Mouse (Mus musculus): ENCODE results near the gene Frmd7.

The Frmd7 gene

GRCm38 (mm10) chrX:50942610-50943009, at the start of gene Frmd7:
Gene Frmd7, minus strand, starts transcription at chrX:50942710.
- DNase-seq, result no peak

- no peak for DNase-seq
These were observed 48.8 kb upstream of the Frmd7 start for GRCm38 (mm10) chrX:50991324-50991723.

GRCm38 (mm10) chrX:50989940-50990339, 47.4 kb upstream of the Frmd7 start:
- DNase-seq, result no peak

GRCm38 (mm10) chrX:50988581-50988980, 46.1 kb upstream of the Frmd7 start:
- no peak for DNase-seq

GRCm38 (mm10) chrX:50978428-50978827, 35.9 kb upstream of the Frmd7 start:
- DNase-seq, result no peak

DNA sequence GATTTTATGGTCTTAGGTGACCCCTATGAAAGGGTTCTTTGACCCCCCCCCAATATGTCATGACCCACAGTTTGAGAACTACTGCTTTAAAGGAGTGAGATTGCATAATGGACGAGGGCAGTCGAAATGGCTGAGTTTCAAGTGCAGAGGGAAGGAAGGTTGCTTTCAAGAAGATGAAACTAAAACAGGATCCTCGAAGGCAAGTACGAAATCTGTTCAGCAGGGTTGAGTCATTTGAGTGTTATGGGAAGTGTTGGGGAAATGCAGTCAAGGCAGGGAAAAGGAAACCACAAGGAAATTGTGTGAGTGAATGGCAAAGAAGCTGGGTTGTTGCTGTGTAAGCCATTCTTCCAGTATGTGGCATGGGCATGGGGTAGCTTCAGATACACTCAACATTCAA, 29.6 kb upstream of the Frmd7 start:
- DNase-seq, result no peak

DNA sequence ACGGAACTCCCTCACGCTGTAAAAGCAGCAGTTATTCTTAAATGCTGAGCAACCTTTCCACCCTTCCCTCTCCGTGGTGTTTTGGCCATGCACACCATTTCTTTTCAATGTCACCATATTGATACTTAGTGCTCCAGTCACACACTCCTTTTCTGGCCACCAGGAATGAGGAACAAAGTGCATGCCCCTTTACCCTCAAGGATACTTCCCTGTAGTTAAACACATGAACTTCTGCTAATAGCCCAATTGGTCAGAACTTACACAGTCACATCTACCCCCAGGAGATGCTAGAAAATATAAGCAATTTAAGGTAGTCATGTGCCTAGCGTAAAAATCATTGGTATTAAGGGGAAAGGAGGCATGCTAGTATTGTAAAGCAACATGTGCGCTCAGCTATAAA, 27.4 kb upstream of the Frmd7 start:
- DNase-seq, result no peak

DNA sequence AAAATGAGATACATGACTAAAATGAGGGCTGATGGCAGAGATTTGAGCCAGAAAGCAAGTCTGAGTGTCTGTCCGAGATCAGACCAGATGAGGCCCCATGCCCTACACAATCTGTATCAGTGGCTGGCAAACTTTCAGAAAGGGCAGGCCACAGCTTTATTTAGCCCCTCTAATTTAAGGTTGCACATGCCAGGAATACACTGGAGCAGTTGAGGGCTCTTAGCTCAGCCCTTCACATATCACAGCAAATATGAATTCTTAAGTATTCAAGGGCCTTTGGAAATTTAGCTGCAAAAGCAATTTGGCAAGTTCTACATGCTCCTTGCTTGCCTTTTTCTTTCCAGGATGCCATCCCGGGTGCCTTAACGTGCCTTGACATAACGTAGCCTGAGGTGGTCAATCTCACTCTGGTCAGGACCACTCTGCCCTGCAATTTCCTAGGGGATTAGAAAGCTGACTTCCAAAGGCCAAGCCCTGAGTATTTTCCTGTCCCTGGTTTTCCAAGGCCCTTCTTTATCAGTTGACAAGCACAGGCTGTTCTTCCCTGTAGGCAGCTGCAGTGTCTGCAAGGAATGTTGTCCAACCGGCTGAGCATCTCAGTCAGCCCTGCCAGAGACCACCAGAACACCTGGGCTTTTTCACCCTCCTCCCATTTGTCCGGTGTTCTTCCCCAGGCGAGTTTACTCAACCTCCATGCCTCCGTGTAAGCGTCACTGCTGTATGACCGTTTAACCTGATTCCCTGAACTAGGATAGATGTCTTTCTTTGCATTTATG, 25.8 kb upstream of the Frmd7 start:
- DNase-seq, result no peak

- no peak for DNase-seq
These were observed 22.6 kb upstream of the Frmd7 start for GRCm38 (mm10) chrX:50965157-50965556.

DNA sequence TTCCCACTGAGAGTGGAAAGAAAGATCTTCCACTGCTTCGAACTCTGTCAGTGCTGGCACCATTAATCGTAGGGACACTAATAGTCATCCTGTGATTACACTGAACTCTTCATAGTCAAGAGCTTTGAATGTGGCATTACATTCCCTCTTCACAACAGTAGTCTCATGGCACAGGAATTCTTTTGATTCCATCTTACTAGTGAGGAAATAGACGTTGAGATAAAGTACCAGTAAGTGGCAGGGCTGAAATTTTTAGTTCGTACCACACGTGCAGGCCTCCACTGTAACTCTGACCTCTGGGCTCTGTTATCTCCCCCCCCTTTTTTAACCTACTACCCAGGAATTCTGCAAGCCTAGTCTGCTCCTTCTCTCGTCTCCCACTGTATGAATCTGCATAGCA, 20.4 kb upstream of the Frmd7 start:
- no peak for DNase-seq

- DNase-seq, result peak; percentile 7 to 46
These were observed 6.1 kb upstream of the Frmd7 start for GRCm38 (mm10) chrX:50948633-50949032.

DNA sequence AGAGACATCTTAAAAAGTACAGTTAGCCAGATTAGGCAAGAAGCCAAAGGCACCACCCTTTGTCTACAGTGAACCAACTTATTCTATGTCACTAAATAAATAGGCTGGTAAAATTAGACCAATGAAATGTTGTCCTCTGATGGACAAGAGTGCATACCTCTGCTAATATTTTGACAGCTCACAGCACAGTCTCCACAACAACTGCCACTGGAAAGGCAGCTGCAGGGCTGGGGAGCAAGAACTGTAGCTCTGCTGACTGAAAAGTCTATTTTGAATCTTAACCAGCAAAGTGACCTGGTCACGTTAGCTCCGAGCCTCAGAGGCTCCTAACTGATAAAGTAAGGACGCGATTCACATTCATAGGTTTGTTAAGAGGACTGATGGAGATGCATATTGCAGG, 5.6 kb upstream of the Frmd7 start:
- no peak for DNase-seq

GRCm38 (mm10) chrX:50937117-50937516, 5.4 kb downstream of the Frmd7 start:
- DNase-seq, result no peak

GRCm38 (mm10) chrX:50930309-50930708, 12.2 kb downstream of the Frmd7 start:
- no peak for DNase-seq

GRCm38 (mm10) chrX:50926893-50927545, 15.5 kb downstream of the Frmd7 start:
- no peak for DNase-seq

DNA sequence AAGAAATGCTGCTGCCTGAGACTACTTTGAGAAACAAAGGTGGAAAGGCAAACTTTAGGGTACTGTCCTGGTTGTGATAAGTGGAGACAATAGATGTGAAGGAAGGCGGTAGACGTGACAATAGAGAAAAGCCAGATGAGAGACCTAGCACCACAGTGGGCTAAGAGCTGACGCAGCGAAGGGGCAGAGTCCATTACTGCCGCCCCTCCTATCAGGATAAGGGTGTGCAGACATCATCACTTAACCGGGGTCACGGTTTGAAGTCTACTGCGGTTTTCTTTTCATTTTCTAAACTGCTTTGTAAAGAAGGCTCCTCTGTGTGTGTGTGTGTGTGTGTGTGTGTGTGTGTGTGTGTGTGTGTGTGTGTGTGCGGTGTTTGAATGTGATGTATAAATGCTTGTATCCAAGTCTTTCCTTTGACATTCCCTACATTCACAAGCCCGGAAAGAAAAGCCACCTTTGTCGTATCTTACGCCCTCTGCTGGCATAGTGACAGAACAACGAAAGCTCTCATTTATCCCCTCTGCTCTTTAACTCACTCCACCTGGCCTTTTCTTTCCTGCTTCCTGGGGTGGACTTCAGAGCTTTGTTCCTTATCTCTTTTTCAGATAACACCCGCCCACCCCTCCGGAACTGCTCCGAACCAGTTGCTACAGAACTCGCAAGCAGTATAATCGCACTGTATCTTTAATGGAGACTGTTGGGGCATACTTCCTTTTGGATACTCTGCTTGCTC, 17.7 kb downstream of the Frmd7 start:
- peak; percentile 9 to 21 for DNase-seq

DNA sequence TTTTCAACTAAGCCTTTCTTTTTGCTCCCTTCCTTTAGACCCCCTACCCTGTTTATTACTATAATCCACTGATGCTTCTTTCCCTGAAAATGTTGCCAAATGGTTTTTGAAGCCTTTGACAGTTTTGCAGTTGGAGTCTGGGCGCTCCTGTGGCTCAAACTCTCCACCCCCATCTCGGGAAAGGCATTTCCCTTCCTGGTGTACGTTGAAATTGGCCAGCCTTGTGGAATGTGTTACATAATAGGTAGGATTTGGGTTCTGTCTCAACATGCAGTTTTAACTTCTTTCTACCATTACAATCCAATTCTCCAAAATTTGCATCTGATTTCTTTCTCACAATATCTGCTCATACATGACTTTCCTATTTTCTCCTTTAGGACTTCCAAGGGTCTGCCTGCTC, 23.8 kb downstream of the Frmd7 start:
- no peak for DNase-seq

DNA sequence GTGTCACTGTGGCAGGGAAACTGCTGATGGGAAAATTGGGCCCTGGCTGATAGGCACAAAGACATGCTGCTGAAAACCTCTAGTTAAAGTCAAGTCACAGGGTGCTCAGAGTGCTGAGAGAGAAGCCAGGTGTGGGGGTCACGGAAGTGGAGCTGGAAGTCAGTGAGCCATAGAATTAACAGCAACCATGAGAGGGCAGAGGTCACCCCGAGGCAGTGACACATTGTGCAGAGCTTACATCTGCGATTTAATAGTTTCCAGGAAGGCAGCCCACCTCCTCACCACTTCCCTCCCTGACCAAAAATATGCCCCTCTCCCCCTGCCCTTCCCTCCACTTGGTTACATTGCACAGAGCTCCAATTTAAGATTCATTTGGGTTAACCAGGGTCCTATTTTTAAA, 25.1 kb downstream of the Frmd7 start:
- DNase-seq, result no peak

GRCm38 (mm10) chrX:50909915-50910314, 32.6 kb downstream of the Frmd7 start:
- peak in 1 of 2 experiments; percentile 2 for DNase-seq

- DNase-seq, result no peak
These were observed 39.0 kb downstream of the Frmd7 start for GRCm38 (mm10) chrX:50903497-50903896.

- no peak for DNase-seq
These were observed 54.5 kb downstream of the Frmd7 start for GRCm38 (mm10) chrX:50887999-50888398.

GRCm38 (mm10) chrX:50874246-50875002, 68.1 kb downstream of the Frmd7 start:
- no peak for DNase-seq

DNA sequence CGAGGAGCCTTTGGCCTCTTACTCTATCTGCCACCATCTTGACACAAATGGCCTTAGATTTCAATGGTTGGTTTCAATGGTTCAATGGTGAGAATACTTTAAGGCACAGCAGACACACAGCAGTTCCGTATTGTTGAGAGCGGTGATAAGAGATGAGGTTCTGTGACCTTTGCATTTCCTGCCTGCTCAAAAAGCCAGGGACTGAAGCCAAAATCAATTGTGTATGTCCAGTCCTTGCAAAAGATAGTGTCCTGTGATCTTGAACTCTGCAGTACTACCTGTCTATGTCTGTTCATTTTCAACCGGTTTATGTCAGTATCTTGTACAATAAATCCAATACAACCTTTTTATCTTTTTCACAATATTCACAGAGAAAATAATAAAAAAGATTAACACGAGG, 77.8 kb downstream of the Frmd7 start:
- DNase-seq, result no peak

Data from cerebellum, postnatal 25 days (tissue).